Comparison of ENCODE assay signal across 8 mouse cellular contexts in the genomic region with DNA sequence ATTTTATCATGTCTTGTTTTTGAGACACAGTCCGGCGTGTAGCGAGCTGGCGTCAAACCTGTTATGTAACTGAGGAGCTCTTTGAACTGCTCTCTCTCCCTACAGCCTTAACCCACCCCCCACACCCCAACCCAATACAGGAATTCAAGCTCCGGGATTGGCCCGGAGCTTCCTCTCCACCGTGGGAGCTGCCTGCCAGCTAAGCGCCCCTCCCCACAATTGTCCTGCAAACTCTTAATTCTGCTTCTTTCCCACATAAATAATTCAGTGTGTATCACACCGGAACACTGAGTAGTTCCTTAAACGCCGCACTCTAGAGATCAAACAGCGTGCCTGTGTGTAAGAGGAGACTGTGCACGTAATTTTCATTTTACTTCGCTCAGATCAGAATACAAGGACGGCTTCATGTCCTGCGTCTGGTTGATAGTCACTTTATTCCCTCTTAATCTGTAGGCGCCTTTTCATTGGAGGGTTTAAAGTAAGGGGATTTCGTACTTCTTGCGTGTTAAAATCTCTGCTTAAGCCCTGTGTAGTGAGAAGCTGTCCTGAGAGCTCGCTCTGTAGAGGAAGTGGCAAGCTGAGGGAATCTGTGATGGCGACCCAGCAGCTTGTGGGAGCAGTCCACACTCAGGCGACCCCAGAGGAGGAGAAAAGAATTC.
DNase-seq lines count a peak whose midpoint lies in the region; ATAC-seq lines count a peak whose summit lies in the region.

No protein-coding gene starts in this region.

- 0 out of 2 replicates have a peak overlapping the region, but pooled peaks have one; percentile 14 for H3K27ac ChIP-seq in embryonic facial prominence, embryonic 15.5 days (replicated peaks)

- no peaks in the 10 kb centered on the region for H3K36me3 ChIP-seq in embryonic facial prominence, embryonic 15.5 days

- peak overlapping the region; percentile 42 for H3K4me3 ChIP-seq in embryonic facial prominence, embryonic 15.5 days (replicated peaks)

- H3K4me2 ChIP-seq in embryonic facial prominence, embryonic 15.5 days (replicated peaks): peak overlapping the region; percentile 77

- intact Hi-C loops in heart, postnatal 25 days (cut with DNase I): no loop called here

- 0 out of 2 replicates have a peak overlapping the region, but pooled peaks have one; percentile 10 for H3K9ac ChIP-seq in embryonic facial prominence, embryonic 15.5 days

- 0 out of 2 replicates have a peak, but pooled peaks cover 3% of the 10 kb centered on the region for H3K27me3 ChIP-seq in embryonic facial prominence, embryonic 15.5 days

- no peak for ATAC-seq in embryonic facial prominence, embryonic 15.5 days (ENCODE audit: insufficient number of reproducible peaks, low FRiP score, low TSS enrichment, low read depth)
- ATAC-seq in CD4-positive, CD25-positive, alpha-beta regulatory T cell, adult 4 months: no peak

- peaks cover 12% of the 10 kb centered on the region; the same call in 1 of the 2 replicates for H3K4me1 ChIP-seq in embryonic facial prominence, embryonic 15.5 days

- under 1% methylated on average over 22 of the region's 22 CpGs for WGBS in embryonic facial prominence, embryonic 15.5 days

- DNase-seq in left cerebral cortex, adult 18-20 months (ENCODE audit: low spot score in 2 of 2): peak; percentile 15 to 41
- DNase-seq in left cerebral cortex, adult 11 months (ENCODE audit: low spot score): no peak
- DNase-seq in heart, postnatal 25 days (ENCODE audit: low spot score): peak; percentile 26
- peak; percentile 58 to 61 for DNase-seq in layer of hippocampus, adult 8-10 months (ENCODE audit: low spot score in 2 of 2)
- peak; percentile 25 for DNase-seq in lung, postnatal 10 days
- DNase-seq in right cerebral cortex, adult 18-20 months: peak; percentile 64

- H3K9me3 ChIP-seq in embryonic facial prominence, embryonic 15.5 days (replicated peaks): no peaks in the 10 kb centered on the region
